ENCODE assay signal across 8 mouse cellular contexts in genomic region chr2:21280794-21281420, GRCm38 (mm10).
DNase-seq lines count a peak whose midpoint lies in the region; ATAC-seq and TF ChIP-seq lines count a peak whose summit lies in the region.

No protein-coding gene starts in this region.

- no peak overlapping the region for H3K9ac ChIP-seq in forebrain, postnatal 0 days
- H3K9ac ChIP-seq in hindbrain, embryonic 11.5 days (ENCODE audit: low read depth, low read length): no peak overlapping the region
- no peak overlapping the region for H3K9ac ChIP-seq in lung, postnatal 0 days (replicated peaks; ENCODE audit: low read depth)

- no peak for TF ChIP-seq EP300 in lung, postnatal 0 days (IDR thresholded peaks at IDR 0.05)

- H3K36me3 ChIP-seq in forebrain, postnatal 0 days (ENCODE audit: insufficient read depth): no peaks in the 10 kb centered on the region
- H3K36me3 ChIP-seq in hindbrain, embryonic 11.5 days (ENCODE audit: control insufficient read depth, insufficient read depth, low read length): no peaks in the 10 kb centered on the region
- no peaks in the 10 kb centered on the region for H3K36me3 ChIP-seq in lung, postnatal 0 days (ENCODE audit: insufficient read depth, low read length)

- no peak overlapping the region for H3K27ac ChIP-seq in forebrain, postnatal 0 days (ENCODE audit: low read depth, low read length)
- no peak overlapping the region for H3K27ac ChIP-seq in hindbrain, embryonic 11.5 days (ENCODE audit: low read depth, low read length)
- no peak overlapping the region for H3K27ac ChIP-seq in lung, postnatal 0 days (ENCODE audit: low read length)

- peak; percentile 23 for DNase-seq in MEL-GATA-1-ER (ENCODE audit: extremely low read depth, low read depth)
- DNase-seq in cerebellum, adult 11-12 months: peak; percentile 94
- peak; percentile 81 for DNase-seq in forebrain, postnatal 0 days
- DNase-seq in hindbrain, embryonic 11.5 days (ENCODE audit: low spot score): peak; percentile 89
- peak; percentile 69 for DNase-seq in layer of hippocampus, adult 9-11 months
- DNase-seq in lung, postnatal 0 days (ENCODE audit: low spot score): peak; percentile 48
- peak; percentile 91 for DNase-seq in retina, embryonic 14.5 days (ENCODE audit: low spot score)
- peak; percentile 41 to 46 for DNase-seq in thymus, postnatal 36 days

- peak; percentile 91 for TF ChIP-seq CTCF in forebrain, postnatal 0 days (IDR thresholded peaks at IDR 0.05; ENCODE audit: low read depth)
- peak; percentile 83 for TF ChIP-seq CTCF in lung, postnatal 0 days (IDR thresholded peaks at IDR 0.05)

- H3K4me2 ChIP-seq in forebrain, postnatal 0 days (ENCODE audit: low read depth): no peak overlapping the region
- no peak overlapping the region for H3K4me2 ChIP-seq in hindbrain, embryonic 11.5 days (replicated peaks; ENCODE audit: low read depth, low read length)
- H3K4me2 ChIP-seq in lung, postnatal 0 days (replicated peaks; ENCODE audit: low read depth, low read length): no peak overlapping the region

- H3K9me3 ChIP-seq in forebrain, postnatal 0 days (ENCODE audit: low read length): 0 out of 2 replicates have a peak, but pooled peaks cover 3% of the 10 kb centered on the region
- no peaks in the 10 kb centered on the region for H3K9me3 ChIP-seq in hindbrain, embryonic 11.5 days (ENCODE audit: control insufficient read depth, low read length)
- H3K9me3 ChIP-seq in lung, postnatal 0 days (ENCODE audit: low read length): no peaks in the 10 kb centered on the region

- peak; percentile 79 for ATAC-seq in forebrain, postnatal 0 days
- peak; percentile 90 for ATAC-seq in hindbrain, embryonic 11.5 days (ENCODE audit: low FRiP score)
- ATAC-seq in lung, postnatal 0 days: peak; percentile 41

- 25% methylated on average over 9 of the region's 9 CpGs for WGBS in forebrain, postnatal 0 days
- WGBS in hindbrain, embryonic 11.5 days: 41% methylated on average over 9 of the region's 9 CpGs
- 34% methylated on average over 9 of the region's 9 CpGs for WGBS in lung, postnatal 0 days

- H3K4me1 ChIP-seq in forebrain, postnatal 0 days (ENCODE audit: insufficient read depth): 0 out of 2 replicates have a peak, but pooled peaks cover 6% of the 10 kb centered on the region
- no peaks in the 10 kb centered on the region for H3K4me1 ChIP-seq in hindbrain, embryonic 11.5 days (replicated peaks; ENCODE audit: control insufficient read depth, insufficient read depth, low read length)
- no peaks in the 10 kb centered on the region for H3K4me1 ChIP-seq in lung, postnatal 0 days (ENCODE audit: insufficient read depth, low read depth, low read length)

- H3K27me3 ChIP-seq in forebrain, postnatal 0 days (ENCODE audit: insufficient read depth, low read length): no peaks in the 10 kb centered on the region
- H3K27me3 ChIP-seq in hindbrain, embryonic 11.5 days (ENCODE audit: control insufficient read depth, insufficient read depth, low read length): no peaks in the 10 kb centered on the region
- H3K27me3 ChIP-seq in lung, postnatal 0 days (replicated peaks; ENCODE audit: insufficient read depth, low read length): no peaks in the 10 kb centered on the region

- no peak overlapping the region for H3K4me3 ChIP-seq in forebrain, postnatal 0 days (ENCODE audit: low read depth, low read length)
- no peak overlapping the region for H3K4me3 ChIP-seq in hindbrain, embryonic 11.5 days (ENCODE audit: low read depth, low read length)
- H3K4me3 ChIP-seq in lung, postnatal 0 days (ENCODE audit: low read depth, low read length): no peak overlapping the region

Comparison
In these comparisons a context has a peak if more than half of its experiments do, and no peak if none do; other contexts are left out.
1. DNase-seq: peak in every context shown above with its lines; median percentile 94 in cerebellum, adult 11-12 months; 91 in retina, embryonic 14.5 days; 89 in hindbrain, embryonic 11.5 days; 81 in forebrain, postnatal 0 days; 69 in layer of hippocampus, adult 9-11 months; 48 in lung, postnatal 0 days; 44 in thymus, postnatal 36 days; 23 in MEL-GATA-1-ER.